Mouse (Mus musculus) MEL (cell line): Measurements from ENCODE around the gene Ust. TPM values are rescaled to one million over a fixed set of nuclear protein-coding genes. Genes with fewer than 3 reads are reported as not detected.
"Not testable (repeated sequence)": the region's sequence is repeated elsewhere in the genome, so short reads cannot be mapped to it uniquely, and the experiment has no call there.

Experiments used
- DNase-seq: peaks from one replicate; pipeline ENCODE4 v3.0.0; 2011; ENCODE audit warnings: low read depth, low spot score
- H3K27ac ChIP-seq: 2 replicates; pipeline ENCODE4 v1.5.1; 2012; ENCODE audit warnings: low read depth, mild to moderate bottlenecking, control low read depth, low read length, moderate library complexity; ENCODE audit not compliant: control insufficient read depth
- H3K27me3 ChIP-seq, 2 experiments: fragments of 150-350 bp in 1 of 2; sonication (generic) in 1 of 2; 2 replicates each; pipeline ENCODE4 v1.6.1; 2012; ENCODE audit warnings: low read length in 2 of 2, mild to moderate bottlenecking in 2 of 2, improper control_type of control experiment in 1 of 2, moderate library complexity in 1 of 2; ENCODE audit not compliant: insufficient read depth in 2 of 2, control insufficient read depth in 1 of 2
- H3K36me3 ChIP-seq, 2 experiments: 2 replicates each; pipeline ENCODE4 v1.6.1; 2012 to 2014; ENCODE audit warnings: low read length in 2 of 2, improper control_type of control experiment in 1 of 2, inconsistent platforms in 1 of 2, mild to moderate bottlenecking in 1 of 2; ENCODE audit not compliant: insufficient read depth in 2 of 2, control insufficient read depth in 1 of 2
- H3K4me1 ChIP-seq, 2 experiments: fragments of 150-350 bp in 1 of 2; sonication (generic) in 1 of 2; 2 replicates each; pipeline ENCODE4 v1.6.1; 2012; ENCODE audit warnings: low read length in 2 of 2, improper control_type of control experiment in 1 of 2, mild to moderate bottlenecking in 1 of 2; ENCODE audit not compliant: insufficient read depth in 2 of 2, control insufficient read depth in 1 of 2
- H3K4me3 ChIP-seq, 2 experiments: fragments of 150-350 bp in 1 of 2; sonication (generic) in 1 of 2; 2 replicates each; pipeline ENCODE4 v1.5.1; 2012; ENCODE audit warnings: low read depth in 2 of 2, low read length in 2 of 2, mild to moderate bottlenecking in 2 of 2, moderate library complexity in 2 of 2, control low read depth in 1 of 2, improper control_type of control experiment in 1 of 2; ENCODE audit not compliant: control insufficient read depth in 1 of 2, insufficient read depth in 1 of 2
- H3K79me2 ChIP-seq: 2 replicates; pipeline ENCODE4 v1.6.1; 2012; ENCODE audit warnings: mild to moderate bottlenecking, low read length, moderate library complexity; ENCODE audit not compliant: control insufficient read depth, poor library complexity, insufficient read depth
- H3K9ac ChIP-seq: 2 replicates; pipeline ENCODE4 v1.6.1; 2012; ENCODE audit warnings: low read depth, mild to moderate bottlenecking, control low read depth, low read length, moderate library complexity; ENCODE audit not compliant: control insufficient read depth, poor library complexity, severe bottlenecking
- H3K9me3 ChIP-seq: fragments of 150-350 bp; sonication (generic); replicated peaks from 2 replicates; pipeline ENCODE4 v1.6.1; 2012; ENCODE audit warnings: mild to moderate bottlenecking, low read length, improper control_type of control experiment, moderate library complexity; ENCODE audit not compliant: insufficient read depth
- BHLHE40 ChIP-seq: IDR thresholded peaks from 2 replicates; pipeline ENCODE4 v1.6.1; 2012; ENCODE audit warnings: low read depth, mild to moderate bottlenecking, inconsistent platforms, low read length, improper control_type of control experiment, borderline replicate concordance
- ELF1 ChIP-seq: IDR thresholded peaks from 2 replicates; pipeline ENCODE4 v1.6.1; 2014; ENCODE audit warnings: low read depth, mild to moderate bottlenecking, inconsistent platforms, low read length, improper control_type of control experiment, moderate library complexity
- ETS1 ChIP-seq: IDR thresholded peaks from 2 replicates; pipeline ENCODE4 v1.6.1; 2012; ENCODE audit warnings: low read depth, mild to moderate bottlenecking, inconsistent platforms, low read length, improper control_type of control experiment, moderate library complexity
- GABPA ChIP-seq: IDR thresholded peaks from 2 replicates; pipeline ENCODE4 v1.6.1; 2012; ENCODE audit warnings: low read depth, mild to moderate bottlenecking, inconsistent platforms, low read length, improper control_type of control experiment, moderate library complexity
- NELFE ChIP-seq: IDR thresholded peaks from 2 replicates; pipeline ENCODE4 v1.6.1; 2011; ENCODE audit warnings: low read depth, low read length, improper control_type of control experiment
- POLR2A ChIP-seq, 2 experiments: IDR thresholded peaks; 2 replicates each; pipeline ENCODE4 v1.6.1; 2011 to 2012; ENCODE audit warnings: low read length in 2 of 2, mild to moderate bottlenecking in 2 of 2, control low read depth in 1 of 2, improper control_type of control experiment in 1 of 2, low read depth in 1 of 2, moderate library complexity in 1 of 2; ENCODE audit not compliant: control insufficient read depth in 1 of 2, insufficient read depth in 1 of 2, poor library complexity in 1 of 2
- POLR2AphosphoS5 ChIP-seq: IDR thresholded peaks from 2 replicates; pipeline ENCODE4 v1.6.1; 2012; ENCODE audit warnings: low read depth, borderline replicate concordance, mild to moderate bottlenecking, inconsistent platforms, low read length, moderate library complexity, mixed read lengths
- RCOR1 ChIP-seq: IDR thresholded peaks from 2 replicates; pipeline ENCODE4 v1.6.1; 2012; ENCODE audit warnings: low read depth, mild to moderate bottlenecking, inconsistent platforms, low read length, improper control_type of control experiment
- TAL1 ChIP-seq: IDR thresholded peaks from 2 replicates; pipeline ENCODE4 v1.6.1; 2012; ENCODE audit warnings: mild to moderate bottlenecking, inconsistent platforms, low read length, moderate library complexity, mixed read lengths
- UBTF ChIP-seq: IDR thresholded peaks from 2 replicates; pipeline ENCODE4 v1.6.1; 2012; ENCODE audit warnings: low read depth, mild to moderate bottlenecking, inconsistent platforms, low read length, improper control_type of control experiment, moderate library complexity, borderline replicate concordance; ENCODE audit not compliant: insufficient read depth
- USF2 ChIP-seq, 2 experiments: IDR thresholded peaks; 2 replicates each; pipeline ENCODE4 v1.6.1; 2011 to 2012; ENCODE audit warnings: improper control_type of control experiment in 2 of 2, low read length in 2 of 2, borderline replicate concordance in 1 of 2, inconsistent platforms in 1 of 2, low read depth in 1 of 2, mild to moderate bottlenecking in 1 of 2; ENCODE audit not compliant: insufficient read depth in 1 of 2
- ZKSCAN1 ChIP-seq: IDR thresholded peaks from 2 replicates; pipeline ENCODE4 v1.6.1; 2012; ENCODE audit warnings: low read depth, mild to moderate bottlenecking, inconsistent platforms, low read length, improper control_type of control experiment, moderate library complexity
- ZMIZ1 ChIP-seq: IDR thresholded peaks from 2 replicates; pipeline ENCODE4 v1.6.1; 2012; ENCODE audit warnings: low read depth, mild to moderate bottlenecking, inconsistent platforms, low read length, improper control_type of control experiment, moderate library complexity
- polyA plus RNA-seq, 2 experiments: library from polyadenylated mRNA; stranded (reverse) in 1 of 2; unstranded in 1 of 2; fragments of >175 nt in 1 of 2; fragments of >200 nt in 1 of 2; gene quantifications; 2 replicates each; pipeline versions ENCODE4 v1.2.1 to v1.2.4; 2012; ENCODE audit warnings: low replicate concordance in 2 of 2, low read depth in 1 of 2; ENCODE audit not compliant: insufficient read length in 2 of 2, insufficient read depth in 1 of 2, missing spikeins in 1 of 2
- total RNA-seq: library from RNA; depleted of rRNA; stranded (reverse); fragments of 300-350 nt; gene quantifications from 2 replicates; pipeline ENCODE4 v1.2.3, GENCODE M21; 2012

Ust gene
- total and polyA plus RNA-seq, 3 experiments: not detected

DNA sequence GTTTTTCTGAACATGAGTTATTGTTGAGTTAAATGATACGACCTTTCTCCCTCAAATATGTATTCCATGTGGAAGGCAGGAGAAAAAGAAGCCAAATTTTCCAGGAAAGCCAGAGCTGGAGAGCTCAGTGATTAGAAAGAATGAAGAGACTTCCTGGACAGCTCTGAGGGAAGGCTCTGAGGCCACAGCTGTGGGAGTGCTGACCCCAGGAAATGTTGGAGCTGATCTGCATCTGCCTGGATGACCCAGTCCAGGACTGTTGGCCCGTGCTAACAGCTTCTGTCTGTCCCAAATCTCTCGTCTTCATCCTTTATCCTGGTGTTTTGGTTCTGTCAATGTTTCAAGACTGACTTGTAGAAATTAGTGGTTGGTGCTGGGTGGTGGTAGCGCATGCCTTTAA, 42.7 kb upstream of the Ust start:
- DNase-seq: no peak
- Histone ChIP-seq H3K27me3 (no peaks in the 10 kb centered on the region), H3K9ac (no peak overlapping the region), H3K36me3 (no peaks in the 10 kb centered on the region), H3K4me1 (no peaks in the 10 kb centered on the region), H3K4me3 (no peak overlapping the region), H3K79me2 (no peaks in the 10 kb centered on the region), H3K27ac (no peak overlapping the region), H3K9me3 (no peaks in the 10 kb centered on the region)
- no peak for TF ChIP-seq BHLHE40
- no peak for TF ChIP-seq NELFE
- no peak for TF ChIP-seq GABPA
- TF ChIP-seq USF2 (IDR thresholded peaks at IDR 0.05; ENCODE audit: borderline replicate concordance in 1 of 2, insufficient read depth in 1 of 2, low read depth in 1 of 2, low read length in 2 of 2): no peak
- no peak for TF ChIP-seq TAL1
- TF ChIP-seq POLR2AphosphoS5: no peak
- TF ChIP-seq POLR2A (IDR thresholded peaks at IDR 0.05; ENCODE audit: control insufficient read depth in 1 of 2, insufficient read depth in 1 of 2, low read depth in 1 of 2, low read length in 2 of 2, poor library complexity in 1 of 2): no peak
- TF ChIP-seq UBTF: no peak
- TF ChIP-seq RCOR1: no peak
- TF ChIP-seq ETS1: no peak
- TF ChIP-seq ZKSCAN1: no peak
- no peak for TF ChIP-seq ELF1
- no peak for TF ChIP-seq ZMIZ1

DNA sequence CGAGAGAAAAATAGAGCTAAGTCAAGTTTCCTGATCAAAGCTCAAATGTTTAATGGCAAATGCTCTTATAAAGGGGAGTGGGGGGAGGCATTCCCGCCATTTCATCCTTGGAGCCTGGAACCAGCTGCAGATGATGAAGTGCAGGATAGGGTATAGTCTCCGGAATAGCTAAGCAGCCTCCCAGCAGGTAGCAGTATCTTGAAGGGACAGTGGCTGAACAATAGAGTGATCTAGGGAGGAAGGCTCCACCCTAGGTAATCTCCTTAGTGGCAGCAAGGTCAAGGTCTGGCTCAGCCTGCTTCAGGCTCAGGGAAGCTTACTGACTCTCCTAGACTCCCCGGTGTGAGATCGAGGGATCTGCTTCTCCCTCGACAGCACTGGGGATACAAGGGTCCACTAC, 40.9 kb upstream of the Ust start:
- H3K27me3 ChIP-seq, H3K9me3 ChIP-seq, H3K4me1 ChIP-seq, H3K79me2 ChIP-seq, H3K27ac ChIP-seq, H3K9ac ChIP-seq, DNase-seq, H3K4me3 ChIP-seq, H3K36me3 ChIP-seq: not testable (repeated sequence)

DNA sequence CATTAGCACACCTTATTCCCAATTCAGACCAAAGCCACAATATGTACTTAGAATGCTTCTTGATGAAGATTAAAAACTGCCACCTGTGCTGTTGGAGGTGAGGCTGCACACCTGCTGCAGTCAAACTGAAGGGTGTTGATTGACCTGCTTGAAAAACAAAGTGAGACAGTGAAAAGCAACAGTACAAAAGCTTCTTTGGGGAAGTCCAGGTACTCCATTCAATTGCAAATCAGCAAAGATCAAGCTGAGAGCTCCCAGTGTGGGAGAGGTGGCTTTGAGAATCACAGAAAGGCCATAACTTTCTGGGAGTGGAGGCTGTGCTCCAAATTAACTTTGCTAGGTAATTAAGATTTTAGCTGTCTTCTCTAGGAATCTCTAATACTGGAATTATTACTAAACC, 33.6 kb upstream of the Ust start:
- H3K4me1 ChIP-seq, H3K27me3 ChIP-seq, H3K27ac ChIP-seq, H3K36me3 ChIP-seq, H3K9ac ChIP-seq, H3K79me2 ChIP-seq, H3K4me3 ChIP-seq, DNase-seq, H3K9me3 ChIP-seq: not testable (repeated sequence)

DNA sequence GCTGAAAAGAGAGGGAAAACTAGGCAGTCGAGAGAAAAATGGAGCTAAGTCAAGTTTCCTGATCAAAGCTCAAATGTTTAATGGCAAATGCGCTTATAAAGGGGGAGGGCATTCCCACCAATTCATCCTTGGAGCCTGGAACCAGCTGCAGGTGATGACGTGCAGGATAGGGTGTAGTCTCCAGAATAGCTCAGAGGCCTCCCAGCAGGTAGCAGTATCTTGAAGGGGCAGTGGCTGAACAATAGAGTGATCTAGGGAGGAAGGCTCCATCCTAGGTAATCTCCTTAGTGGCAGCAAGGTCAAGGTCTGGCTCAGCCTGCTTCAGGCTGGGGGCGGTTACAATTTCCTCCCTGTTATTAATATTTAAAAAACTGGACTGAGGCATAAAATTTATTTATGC, 33.0 kb upstream of the Ust start:
- not testable (repeated sequence) for H3K79me2 ChIP-seq, H3K9ac ChIP-seq, H3K27me3 ChIP-seq, H3K4me1 ChIP-seq, H3K36me3 ChIP-seq, H3K27ac ChIP-seq, H3K4me3 ChIP-seq, H3K9me3 ChIP-seq, DNase-seq
